Mouse (Mus musculus) layer of hippocampus, postnatal 36 days (tissue): ENCODE results near the gene Zfp945. TPM values are rescaled to one million over a fixed set of nuclear protein-coding genes. Genes with fewer than 3 reads are reported as not detected.
"Not testable (repeated sequence)": the region's sequence is repeated elsewhere in the genome, so short reads cannot be mapped to it uniquely, and the experiment has no call there.

Experiments used
- DNase-seq, 2 experiments: peaks; one replicate each; pipeline ENCODE4 v3.0.0; 2022
- total RNA-seq, 2 experiments: library from RNA; stranded (reverse); gene quantifications; 2 replicates each; pipeline ENCODE4 v1.2.3; 2021

Zfp945 gene
- 10 to 100 TPM in 1 of 2 experiments, 1 to 10 TPM in 1; 9.3 to 10.1 TPM for total RNA-seq

GRCm38 (mm10) chr17:22866845-22867481 is at the start of gene Zfp945:
Gene Zfp945 (minus strand): TSS chr17:22867134.
- peak; percentile 48 to 52 for DNase-seq

GRCm38 (mm10) chr17:22888302-22888701 is 21.4 kb upstream of the Zfp945 start:
- DNase-seq, result no peak

- no peak for DNase-seq
Measured at GRCm38 (mm10) chr17:22884059-22884698, 17.2 kb upstream of the Zfp945 start.

GRCm38 (mm10) chr17:22877427-22878307 is 10.7 kb upstream of the Zfp945 start:
- DNase-seq, result no peak

DNA sequence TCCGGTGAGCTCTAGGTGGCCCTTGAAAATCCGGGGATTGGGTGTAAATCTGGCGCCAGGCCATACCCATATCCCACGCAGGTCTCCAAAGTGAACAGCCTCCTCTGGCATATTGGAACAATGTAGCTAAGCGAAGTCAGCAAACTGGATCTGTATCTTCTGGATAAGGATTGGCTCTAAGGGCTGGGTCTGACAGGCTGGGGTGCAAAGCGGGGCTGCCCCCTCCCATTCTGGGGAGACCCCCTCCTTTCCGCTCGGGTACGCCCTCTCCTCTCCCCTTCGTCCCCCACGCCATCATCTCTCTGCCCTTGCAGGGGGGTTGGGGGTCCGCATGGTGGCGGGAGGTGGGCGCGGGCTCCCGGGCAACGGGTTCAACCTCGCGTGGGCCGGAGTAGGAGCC is 9.4 kb upstream of the Zfp945 start:
- no peak for DNase-seq

DNA sequence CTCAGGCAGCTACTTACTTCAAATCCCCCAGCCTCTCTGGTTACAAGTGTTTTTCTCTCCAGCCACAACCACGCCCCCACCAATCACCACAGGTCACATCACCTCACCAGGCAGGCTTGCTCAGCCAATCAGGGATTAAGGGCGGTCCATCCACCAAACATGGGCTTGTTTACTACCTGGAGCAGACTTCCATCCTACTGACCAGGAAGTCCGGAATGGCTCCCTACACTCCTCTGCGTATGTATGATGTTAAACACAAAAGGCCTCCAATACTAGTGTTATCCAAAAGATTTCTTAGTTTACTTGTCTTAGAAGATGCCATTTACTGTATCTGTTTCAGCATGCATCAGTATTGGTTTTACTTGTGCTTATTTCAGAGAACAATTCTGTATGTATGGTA is 8.6 kb upstream of the Zfp945 start:
- DNase-seq, result not testable (repeated sequence)

DNA sequence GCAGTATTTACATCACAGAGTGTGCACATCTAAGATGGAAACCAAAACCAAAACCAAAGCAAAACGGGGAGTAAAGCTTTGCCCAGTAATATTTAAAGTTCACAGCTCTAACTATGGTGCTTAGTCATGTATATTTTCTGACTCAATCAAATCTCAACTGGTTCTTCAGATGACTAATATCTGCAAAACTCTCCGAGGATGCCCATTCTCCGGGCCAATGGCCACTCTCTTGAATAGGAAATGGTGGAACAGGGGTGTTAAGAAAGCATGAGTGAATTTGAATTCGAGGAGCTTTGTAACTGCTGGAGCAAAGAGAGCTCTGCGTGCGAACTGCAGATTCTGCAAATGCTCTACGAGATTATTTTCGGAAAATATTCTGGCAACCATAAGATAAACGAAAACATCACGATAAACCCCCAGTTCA is 501 bp downstream of the Zfp945 start:
- peak in 1 of 2 experiments; percentile 3 for DNase-seq

GRCm38 (mm10) chr17:22821166-22821565 is 45.8 kb downstream of the Zfp945 start:
- no peak for DNase-seq

GRCm38 (mm10) chr17:22818199-22818595 is 48.7 kb downstream of the Zfp945 start:
- no peak for DNase-seq

GRCm38 (mm10) chr17:22817471-22818198 is 49.3 kb downstream of the Zfp945 start:
- peak; percentile 45 to 46 for DNase-seq

GRCm38 (mm10) chr17:22799707-22800106 is 67.2 kb downstream of the Zfp945 start:
- DNase-seq, result no peak

Other genes with a start within 250 kb of the Zfp945 start
- not detected for gene Vmn2r113, start 75.8 kb upstream of the Zfp945 start, total RNA-seq
- not detected for gene Vmn2r-ps130, start 194.0 kb upstream of the Zfp945 start, total RNA-seq